Mouse (Mus musculus): Measurements from ENCODE around the gene Senp1. TPM values are rescaled to one million over a fixed set of nuclear protein-coding genes. Genes with fewer than 3 reads are reported as not detected.

Gene Senp1
- polyA plus RNA-seq, 1 experiment from 2014 or later: 23.3 TPM

DNA sequence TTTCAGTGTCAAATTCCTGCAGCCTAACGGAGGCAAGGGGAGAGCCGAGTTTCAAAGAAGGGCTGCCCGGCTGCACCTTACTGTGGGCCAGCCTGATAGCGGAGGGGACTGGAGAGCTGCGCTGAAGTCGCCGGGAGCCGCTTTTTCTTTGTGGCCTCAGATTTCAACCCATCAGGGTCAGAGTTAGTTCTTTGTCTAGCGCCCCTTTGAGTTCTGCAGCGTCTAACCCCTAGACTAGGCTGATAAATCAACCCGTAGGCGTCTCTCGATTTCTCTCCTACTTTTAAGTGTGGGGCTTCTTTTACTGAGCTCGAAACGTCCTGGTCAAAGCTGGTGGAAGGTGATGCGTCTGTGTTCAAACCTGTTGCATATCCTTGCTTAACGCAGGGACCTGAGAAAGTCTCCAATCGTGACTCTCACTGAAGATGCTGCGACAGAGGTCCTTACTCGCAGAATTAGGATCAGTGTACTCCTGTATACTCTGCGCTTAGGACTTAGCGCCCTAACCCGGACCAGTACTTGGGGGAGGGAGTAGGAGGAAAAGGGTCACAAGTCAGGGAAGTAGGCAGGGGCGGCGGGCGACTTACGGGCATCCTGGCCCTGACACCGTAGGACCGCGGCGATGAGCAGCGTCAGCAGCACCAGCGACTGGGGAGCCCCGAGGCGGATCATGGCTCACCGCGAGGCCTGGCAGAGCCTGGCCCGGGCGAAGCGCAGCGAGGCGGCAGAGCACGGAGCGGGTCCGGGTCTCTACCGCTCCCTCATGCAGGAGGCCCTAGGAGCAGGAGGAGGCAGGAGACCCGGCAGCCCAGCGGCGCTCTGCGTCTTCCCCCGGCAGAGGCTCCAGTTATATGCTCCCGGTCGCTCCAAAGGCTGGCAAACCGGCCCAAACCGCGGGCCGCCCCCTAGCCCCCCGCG is 89.5 kb downstream of the Senp1 start, which contains the start of gene Col2a1:
TSS of gene Col2a1 (minus strand) at position 874 of the 918 bp plus-strand sequence.
- under 1% methylated on average over 59 of the region's 59 CpGs for WGBS
- H3K27me3 ChIP-seq: peaks cover 59% of the 10 kb centered on the region
- peak within 1 kb of the TSS; percentile 86 for H3K4me2 ChIP-seq
- peak within 1 kb of the TSS; percentile 84 for H3K27ac ChIP-seq
- H3K4me1 ChIP-seq (replicated peaks): peaks cover 63% of the 10 kb centered on the region
- H3K9ac ChIP-seq: peak within 1 kb of the TSS; percentile 79
- no peaks in the 10 kb centered on the region for H3K9me3 ChIP-seq
- peak within 1 kb of the TSS; percentile 50 for H3K4me3 ChIP-seq
- no peaks in the 10 kb centered on the region for H3K36me3 ChIP-seq
- peak; percentile 26; the same call in 1 of the 2 replicates for ATAC-seq (ENCODE audit: low FRiP score)

GRCm38 (mm10) chr15:98002991-98003821 is 90.3 kb downstream of the Senp1 start:
- Histone ChIP-seq H3K4me3 (peak overlapping the region; percentile 50), H3K27ac (peak overlapping the region; percentile 84), H3K4me2 (peak overlapping the region; percentile 86), H3K36me3 (no peaks in the 10 kb centered on the region), H3K27me3 (peaks cover 59% of the 10 kb centered on the region), H3K9me3 (no peaks in the 10 kb centered on the region), H3K9ac (peak overlapping the region; percentile 79), H3K4me1 (replicated peaks) (peaks cover 71% of the 10 kb centered on the region)
- ATAC-seq (ENCODE audit: low FRiP score): no peak
- WGBS: under 1% methylated on average over 42 of the region's 42 CpGs

- WGBS: under 1% methylated on average over 41 of the region's 42 CpGs
- H3K27me3 ChIP-seq: peaks cover 57% of the 10 kb centered on the region
- no peaks in the 10 kb centered on the region for H3K36me3 ChIP-seq
- peaks cover 77% of the 10 kb centered on the region for H3K4me1 ChIP-seq (replicated peaks)
- no peaks in the 10 kb centered on the region for H3K9me3 ChIP-seq
- ATAC-seq (ENCODE audit: low FRiP score): peak; percentile 69
- peak overlapping the region; percentile 86 for H3K4me2 ChIP-seq
- H3K27ac ChIP-seq: peak overlapping the region; percentile 84
- H3K9ac ChIP-seq: peak overlapping the region; percentile 79
- peak overlapping the region; percentile 50 for H3K4me3 ChIP-seq
Measured at GRCm38 (mm10) chr15:98002113-98002990, 91.2 kb downstream of the Senp1 start.

DNA sequence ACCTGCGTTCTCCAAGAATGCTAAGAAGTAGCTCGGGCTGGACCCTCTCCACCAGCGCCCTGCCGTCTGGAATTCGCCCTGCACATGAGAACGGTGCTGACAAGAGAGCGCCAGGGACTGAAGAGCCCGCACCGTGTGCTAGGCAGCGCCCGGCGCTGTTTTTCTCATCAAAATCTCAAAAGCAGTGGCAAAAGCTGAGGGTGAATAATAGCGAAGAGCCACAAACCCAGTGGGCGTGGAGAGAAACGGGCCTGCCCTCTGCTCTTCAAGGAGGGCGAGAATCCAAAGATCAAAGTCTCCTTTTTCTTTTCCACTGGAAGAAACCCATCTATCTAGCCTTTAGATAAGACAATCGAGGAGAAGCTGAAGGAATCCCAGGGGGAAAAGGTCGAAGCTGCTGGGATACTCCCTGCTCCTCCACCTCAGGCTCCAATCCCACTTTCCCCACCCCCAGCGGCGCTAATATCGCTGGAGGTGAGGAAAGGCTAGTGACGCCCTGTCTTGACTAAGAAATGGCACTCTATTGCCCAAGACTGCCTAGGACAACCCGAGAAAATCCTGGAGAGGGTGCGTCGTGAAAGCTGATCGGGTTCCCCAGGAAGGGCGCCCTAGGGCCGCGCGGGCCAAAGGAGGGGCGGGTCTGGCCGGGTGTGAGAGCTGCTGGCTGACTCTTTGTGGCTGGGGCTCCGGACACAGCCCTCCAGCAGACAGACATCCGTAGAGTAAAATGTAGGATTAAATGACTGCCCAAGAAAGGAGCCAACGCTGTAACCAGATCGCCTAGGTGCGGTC is 92.0 kb downstream of the Senp1 start:
- peak overlapping the region; percentile 79 for H3K9ac ChIP-seq
- peak; percentile 22; the same call in 1 of the 2 replicates for ATAC-seq (ENCODE audit: low FRiP score)
- no peaks in the 10 kb centered on the region for H3K36me3 ChIP-seq
- H3K9me3 ChIP-seq: no peaks in the 10 kb centered on the region
- H3K4me1 ChIP-seq (replicated peaks): peaks cover 83% of the 10 kb centered on the region
- peak overlapping the region; percentile 50 for H3K4me3 ChIP-seq
- peak overlapping the region; percentile 84 for H3K27ac ChIP-seq
- 2% methylated on average over 37 of the region's 37 CpGs for WGBS
- peak overlapping the region; percentile 86 for H3K4me2 ChIP-seq
- H3K27me3 ChIP-seq: peaks cover 51% of the 10 kb centered on the region

GRCm38 (mm10) chr15:97999991-98000390 is 93.6 kb downstream of the Senp1 start:
- ATAC-seq (ENCODE audit: low FRiP score): no peak
- peak overlapping the region; percentile 86 for H3K4me2 ChIP-seq

GRCm38 (mm10) chr15:97999546-97999945 is 94.0 kb downstream of the Senp1 start:
- Histone ChIP-seq H3K9me3 (no peaks in the 10 kb centered on the region), H3K9ac (no peak overlapping the region), H3K27me3 (peaks cover 35% of the 10 kb centered on the region), H3K4me1 (replicated peaks) (peaks cover 85% of the 10 kb centered on the region), H3K27ac (no peak overlapping the region), H3K4me2 (no peak overlapping the region), H3K4me3 (no peak overlapping the region), H3K36me3 (no peaks in the 10 kb centered on the region)
- ATAC-seq (ENCODE audit: low FRiP score): no peak
- WGBS: 21% methylated on average over 13 of the region's 13 CpGs

More at GRCm38 (mm10) chr15:97999991-98000390, 93.6 kb downstream of the Senp1 start:
- Histone ChIP-seq H3K27me3 (peaks cover 39% of the 10 kb centered on the region), H3K4me1 (replicated peaks) (peaks cover 90% of the 10 kb centered on the region), H3K9me3 (no peaks in the 10 kb centered on the region), H3K36me3 (no peaks in the 10 kb centered on the region), H3K27ac (no peak overlapping the region), H3K4me3 (no peak overlapping the region), H3K9ac (peak overlapping the region; percentile 29; the same call in 1 of the 2 replicates)
- 9% methylated on average over 7 of the region's 7 CpGs for WGBS

GRCm38 (mm10) chr15:97996716-97997256 is 96.8 kb downstream of the Senp1 start:
- no peaks in the 10 kb centered on the region for H3K36me3 ChIP-seq
- H3K9ac ChIP-seq: no peak overlapping the region
- peaks cover 15% of the 10 kb centered on the region for H3K27me3 ChIP-seq
- peak overlapping the region; percentile 65 for H3K27ac ChIP-seq
- ATAC-seq (ENCODE audit: low FRiP score): no peak
- peaks cover 76% of the 10 kb centered on the region for H3K4me1 ChIP-seq (replicated peaks)
- no peak overlapping the region for H3K4me3 ChIP-seq
- no peaks in the 10 kb centered on the region for H3K9me3 ChIP-seq
- 63% methylated on average over 13 of the region's 13 CpGs for WGBS
- no peak overlapping the region for H3K4me2 ChIP-seq

DNA sequence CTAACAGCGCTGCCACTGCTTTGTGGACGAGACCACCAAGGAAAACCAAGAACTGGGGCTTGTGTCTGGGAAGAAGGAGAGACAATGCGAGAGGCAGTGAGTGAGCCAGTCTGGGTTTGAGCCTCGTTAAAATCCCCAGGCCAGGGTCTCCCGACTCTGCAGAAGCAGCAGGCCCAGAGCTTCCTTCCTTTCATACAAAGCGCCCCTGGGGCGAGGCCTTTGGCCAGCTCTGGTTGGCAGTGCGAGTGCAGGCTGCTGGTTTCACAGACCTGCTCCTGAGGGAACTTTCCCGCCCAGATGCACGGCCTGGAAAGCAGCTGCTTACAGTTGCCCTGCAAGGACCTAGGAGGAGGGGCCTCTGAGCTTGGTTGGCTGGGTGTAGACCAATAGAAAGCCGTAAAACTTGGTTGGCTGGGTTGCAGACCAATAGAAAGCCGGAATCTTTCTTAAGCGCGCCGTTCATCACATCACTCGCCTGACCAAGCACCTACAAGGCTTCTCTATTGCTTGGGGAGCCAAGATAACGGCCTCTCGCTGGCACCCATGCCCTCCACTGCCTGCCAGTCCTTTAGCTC is 100.7 kb downstream of the Senp1 start:
- peak; percentile 93 for ATAC-seq (ENCODE audit: low FRiP score)
- WGBS: 3% methylated on average over 18 of the region's 18 CpGs
- peaks cover 70% of the 10 kb centered on the region for H3K4me1 ChIP-seq (replicated peaks)
- peaks cover 3% of the 10 kb centered on the region; the same call in 1 of the 2 replicates for H3K36me3 ChIP-seq
- H3K4me2 ChIP-seq: peak overlapping the region; percentile 57
- H3K27me3 ChIP-seq: no peaks in the 10 kb centered on the region
- no peaks in the 10 kb centered on the region for H3K9me3 ChIP-seq
- H3K4me3 ChIP-seq: peak overlapping the region; percentile 33
- H3K27ac ChIP-seq: peak overlapping the region; percentile 91
- H3K9ac ChIP-seq: peak overlapping the region; percentile 63

GRCm38 (mm10) chr15:97992027-97992711 is 101.4 kb downstream of the Senp1 start:
- Histone ChIP-seq H3K27me3 (no peaks in the 10 kb centered on the region), H3K9ac (peak overlapping the region; percentile 63; the same call in 1 of the 2 replicates), H3K27ac (peak overlapping the region; percentile 91), H3K9me3 (no peaks in the 10 kb centered on the region), H3K4me3 (peak overlapping the region; percentile 33), H3K4me2 (peak overlapping the region; percentile 57), H3K4me1 (replicated peaks) (peaks cover 67% of the 10 kb centered on the region), H3K36me3 (peaks cover 9% of the 10 kb centered on the region)
- WGBS: 27% methylated on average over 13 of the region's 13 CpGs
- ATAC-seq (ENCODE audit: low FRiP score): peak; percentile 6

Measured in hindbrain, embryonic 13.5 days (tissue).